10 mouse cellular contexts compared by ENCODE assay signal in the genomic region with DNA sequence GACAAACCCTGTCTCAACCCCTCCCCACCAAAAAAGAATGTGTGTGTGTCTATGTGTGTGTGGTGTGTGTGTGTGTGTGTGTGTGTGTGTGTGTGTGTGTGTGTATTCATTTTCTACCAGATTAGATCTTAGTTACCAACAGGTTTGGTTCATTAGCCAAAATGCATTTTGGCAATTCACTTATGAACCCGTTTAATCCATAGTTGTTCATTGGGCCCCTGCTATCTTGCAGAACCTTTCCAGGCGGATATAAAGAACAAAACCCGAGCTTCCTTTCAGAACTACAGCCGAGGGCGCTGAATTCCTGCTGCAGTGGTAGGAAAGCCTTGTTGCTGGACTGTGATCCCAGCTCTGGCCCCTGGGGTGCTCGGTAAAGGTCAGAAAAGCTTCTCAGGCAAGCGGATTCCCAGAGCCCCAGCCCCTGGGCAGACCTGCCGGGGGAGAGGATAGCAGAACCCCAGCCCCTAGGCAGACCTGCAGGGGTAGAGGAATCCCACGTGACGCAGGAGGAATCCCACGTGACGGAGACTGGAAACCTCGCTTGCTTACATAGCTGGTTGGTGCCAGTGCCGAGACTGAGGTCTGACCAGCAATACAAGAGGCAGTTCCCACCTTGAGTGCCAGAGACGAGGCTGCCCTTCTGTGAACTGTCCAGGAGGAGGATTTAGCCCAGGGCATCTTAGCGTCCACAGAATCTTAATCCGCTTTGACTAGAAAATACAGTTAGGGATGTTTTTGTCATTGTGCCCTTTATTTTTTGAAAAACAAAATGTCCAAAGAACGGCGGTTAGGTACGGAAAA. TPM values are rescaled to one million over a fixed set of nuclear protein-coding genes. Genes with fewer than 3 reads are reported as not detected.
DNase-seq lines count a peak whose midpoint lies in the region; ATAC-seq lines count a peak whose summit lies in the region.
"Had no signal": no experiment of that assay in that cellular context is flagged by ENCODE, and none has a peak within 500 bp of the region (broad histone marks: within the 10 kb centered on the region; RNA-seq: fewer than 3 reads in every experiment).

No protein-coding gene starts in this region.

- H3K36me3 ChIP-seq in liver, embryonic 11.5 days (ENCODE audit: control insufficient read depth, insufficient read depth, low read length), result no peaks in the 10 kb centered on the region
- H3K36me3 ChIP-seq in liver, embryonic 12.5 days, result no peaks in the 10 kb centered on the region
- no peaks in the 10 kb centered on the region for H3K36me3 ChIP-seq in forebrain, embryonic 16.5 days (ENCODE audit: control insufficient read depth, insufficient read depth)
- no peaks in the 10 kb centered on the region for H3K36me3 ChIP-seq in hindbrain, embryonic 16.5 days (ENCODE audit: control insufficient read depth, insufficient read depth, low read length)

- H3K9me3 ChIP-seq in liver, embryonic 11.5 days (ENCODE audit: control insufficient read depth, low read length), result no peaks in the 10 kb centered on the region
- no peaks in the 10 kb centered on the region for H3K9me3 ChIP-seq in liver, embryonic 12.5 days (replicated peaks)
- no peaks in the 10 kb centered on the region for H3K9me3 ChIP-seq in forebrain, embryonic 16.5 days (ENCODE audit: control insufficient read depth, low read length)
- no peaks in the 10 kb centered on the region for H3K9me3 ChIP-seq in hindbrain, embryonic 16.5 days (ENCODE audit: control insufficient read depth, low read length)

- no peak overlapping the region for H3K4me3 ChIP-seq in liver, embryonic 11.5 days (ENCODE audit: low read depth, low read length)
- no peak overlapping the region for H3K4me3 ChIP-seq in liver, embryonic 12.5 days
- H3K4me3 ChIP-seq in forebrain, embryonic 16.5 days (replicated peaks; ENCODE audit: low read length), result no peak overlapping the region
- no peak overlapping the region for H3K4me3 ChIP-seq in hindbrain, embryonic 16.5 days (ENCODE audit: low read length)

- no peak overlapping the region for H3K27ac ChIP-seq in liver, embryonic 11.5 days (ENCODE audit: low read depth, low read length)
- H3K27ac ChIP-seq in liver, embryonic 12.5 days, result no peak overlapping the region
- H3K27ac ChIP-seq in forebrain, embryonic 16.5 days (ENCODE audit: low read length), result no peak overlapping the region
- H3K27ac ChIP-seq in hindbrain, embryonic 16.5 days (ENCODE audit: low read depth, low read length), result no peak overlapping the region
- H3K27ac ChIP-seq: liver, embryonic 14.5 days had no signal

- no peak for DNase-seq in liver, embryonic 11.5 days (ENCODE audit: low spot score)
- no peak for DNase-seq in testis, postnatal 14 days (ENCODE audit: low spot score)
- no peak for DNase-seq in gastrocnemius, postnatal 14 days
- DNase-seq in ovary, postnatal 14 days (ENCODE audit: low spot score), result no peak
- no peak for DNase-seq in kidney, adult 18-20 months
- DNase-seq: cerebellum, adult 8-10 months had no signal

- 64% methylated on average over 20 of the region's 20 CpGs for WGBS in liver, embryonic 11.5 days
- 60% methylated on average over 20 of the region's 20 CpGs for WGBS in liver, embryonic 12.5 days (ENCODE audit: insufficient replicate concordance)
- WGBS in forebrain, embryonic 16.5 days, result 45% methylated on average over 20 of the region's 20 CpGs
- 59% methylated on average over 20 of the region's 20 CpGs for WGBS in hindbrain, embryonic 16.5 days

- no peak overlapping the region for H3K9ac ChIP-seq in liver, embryonic 11.5 days (ENCODE audit: low read depth, low read length)
- no peak overlapping the region for H3K9ac ChIP-seq in liver, embryonic 12.5 days
- H3K9ac ChIP-seq in forebrain, embryonic 16.5 days (replicated peaks; ENCODE audit: low read depth, low read length), result no peak overlapping the region
- no peak overlapping the region for H3K9ac ChIP-seq in hindbrain, embryonic 16.5 days (ENCODE audit: low read depth, low read length)
- H3K9ac ChIP-seq: liver, embryonic 14.5 days had no signal

- no peaks in the 10 kb centered on the region for H3K27me3 ChIP-seq in liver, embryonic 11.5 days (replicated peaks; ENCODE audit: control insufficient read depth, insufficient read depth, low read length)
- no peaks in the 10 kb centered on the region for H3K27me3 ChIP-seq in liver, embryonic 12.5 days (replicated peaks)
- no peaks in the 10 kb centered on the region for H3K27me3 ChIP-seq in forebrain, embryonic 16.5 days (replicated peaks; ENCODE audit: control insufficient read depth, insufficient read depth, low read length)
- H3K27me3 ChIP-seq in hindbrain, embryonic 16.5 days (replicated peaks; ENCODE audit: control insufficient read depth, insufficient read depth, low read length), result no peaks in the 10 kb centered on the region

- ATAC-seq in liver, embryonic 11.5 days (replicated peaks; ENCODE audit: low FRiP score), result peak; percentile 23; the same call in 1 of the 2 replicates
- no peak for ATAC-seq in liver, embryonic 12.5 days
- ATAC-seq in forebrain, embryonic 16.5 days, result no peak
- ATAC-seq in hindbrain, embryonic 16.5 days, result no peak

- H3K4me2 ChIP-seq in liver, embryonic 11.5 days, result no peak overlapping the region
- H3K4me2 ChIP-seq in liver, embryonic 12.5 days, result no peak overlapping the region
- peak overlapping the region; percentile 10; the same call in 1 of the 2 replicates for H3K4me2 ChIP-seq in forebrain, embryonic 16.5 days (ENCODE audit: low read length)
- H3K4me2 ChIP-seq in hindbrain, embryonic 16.5 days (ENCODE audit: low read length), result peak overlapping the region; percentile 27; the same call in 1 of the 2 replicates

- peaks cover 11% of the 10 kb centered on the region; the same call in 1 of the 2 replicates for H3K4me1 ChIP-seq in liver, embryonic 11.5 days (replicated peaks; ENCODE audit: control insufficient read depth, insufficient read depth, low read length)
- H3K4me1 ChIP-seq in liver, embryonic 12.5 days, result peaks cover 14% of the 10 kb centered on the region
- H3K4me1 ChIP-seq in forebrain, embryonic 16.5 days (replicated peaks; ENCODE audit: control insufficient read depth, insufficient read depth, low read length), result no peaks in the 10 kb centered on the region
- no peaks in the 10 kb centered on the region for H3K4me1 ChIP-seq in hindbrain, embryonic 16.5 days (ENCODE audit: control insufficient read depth, insufficient read depth, low read depth, low read length)

- intact Hi-C loops in gastrocnemius, postnatal 14 days (cut with DNase I; ENCODE audit: low total_unique reads), result no loop called here

RNA-seq across cellular contexts. Expression of gene Cpm, which starts 12.3 kb away (rescaled TPM):
- 55.7 and 55.9 TPM in 2 replicates for polyA plus RNA-seq in liver, embryonic 11.5 days (2014; fragmentation: Nextera tagmentation; extraction: Ambion mirVana)
- polyA plus RNA-seq in liver, embryonic 12.5 days (2016; fragmentation: Nextera tagmentation; extraction: Ambion mirVana), result 29.8 and 30.7 TPM in 2 replicates
- 4.5 and 4.6 TPM in 2 replicates for polyA plus RNA-seq in forebrain, embryonic 16.5 days (2015; fragmentation: Nextera tagmentation; extraction: Ambion mirVana)
- 2.7 and 3.9 TPM in 2 replicates for polyA plus RNA-seq in hindbrain, embryonic 16.5 days (2015; fragmentation: Nextera tagmentation; extraction: Ambion mirVana)
- 1 to 10 TPM; 6.2 to 7.4 TPM for total RNA-seq in gastrocnemius, postnatal 14 days (2021)

Comparison
In these comparisons a context has a peak if more than half of its experiments do, and no peak if none do; other contexts are left out.
1. H3K4me2 ChIP-seq: peak in forebrain, embryonic 16.5 days (single experiment) and hindbrain, embryonic 16.5 days (single experiment); none in liver, embryonic 11.5 days (single experiment) and liver, embryonic 12.5 days (single experiment).